Mouse (Mus musculus) urinary bladder, adult 2 months (tissue): ENCODE results near the gene Bicc1. TPM values are rescaled to one million over a fixed set of nuclear protein-coding genes. Genes with fewer than 3 reads are reported as not detected.
"Not testable (repeated sequence)": the region's sequence is repeated elsewhere in the genome, so short reads cannot be mapped to it uniquely, and the experiment has no call there.

Source experiments
- DNase-seq: peaks from one replicate; pipeline ENCODE4 v3.0.0; 2022; ENCODE audit warnings: low spot score
- polyA plus RNA-seq: library from polyadenylated mRNA; depleted of rRNA; stranded (reverse); fragments of >200 nt; gene quantifications from 2 replicates; pipeline ENCODE4 v1.2.3, GENCODE M21; 2012

The Bicc1 gene
- polyA plus RNA-seq, 1 experiment = 28.5 TPM

- DNase-seq = no peak
Measured at GRCm38 (mm10) chr10:70998136-70998535, 161.4 kb downstream of the Bicc1 start.

- no peak for DNase-seq
Measured at GRCm38 (mm10) chr10:70996051-70996450, 163.4 kb downstream of the Bicc1 start.

- DNase-seq = no peak
Measured at GRCm38 (mm10) chr10:70994135-70994497, 165.4 kb downstream of the Bicc1 start.

- no peak for DNase-seq
Measured at GRCm38 (mm10) chr10:70993497-70994134, 165.9 kb downstream of the Bicc1 start.

GRCm38 (mm10) chr10:70987396-70987795 lies 172.1 kb downstream of the Bicc1 start:
- no peak for DNase-seq

GRCm38 (mm10) chr10:70983036-70983670 lies 176.3 kb downstream of the Bicc1 start:
- no peak for DNase-seq

- DNase-seq = no peak
Measured at GRCm38 (mm10) chr10:70982156-70982555, 177.3 kb downstream of the Bicc1 start.

- DNase-seq = no peak
Measured at GRCm38 (mm10) chr10:70979657-70980056, 179.8 kb downstream of the Bicc1 start.

GRCm38 (mm10) chr10:70977141-70977540 lies 182.4 kb downstream of the Bicc1 start:
- DNase-seq = no peak

- no peak for DNase-seq
Measured at GRCm38 (mm10) chr10:70976633-70977032, 182.9 kb downstream of the Bicc1 start.

GRCm38 (mm10) chr10:70971156-70971555 lies 188.3 kb downstream of the Bicc1 start:
- no peak for DNase-seq

- no peak for DNase-seq
Measured at GRCm38 (mm10) chr10:70968848-70969683, 190.4 kb downstream of the Bicc1 start.

GRCm38 (mm10) chr10:70966642-70967345 lies 192.7 kb downstream of the Bicc1 start:
- DNase-seq = no peak

- no peak for DNase-seq
Measured at GRCm38 (mm10) chr10:70964706-70965105, 194.8 kb downstream of the Bicc1 start.

- no peak for DNase-seq
Measured at GRCm38 (mm10) chr10:70963599-70964193, 195.8 kb downstream of the Bicc1 start.

GRCm38 (mm10) chr10:70961641-70962040 lies 197.9 kb downstream of the Bicc1 start:
- no peak for DNase-seq

- DNase-seq = not testable (repeated sequence)
Measured at GRCm38 (mm10) chr10:70960396-70960795, 199.1 kb downstream of the Bicc1 start.

GRCm38 (mm10) chr10:70952770-70953147 lies 206.7 kb downstream of the Bicc1 start:
- no peak for DNase-seq

GRCm38 (mm10) chr10:70952056-70952769 lies 207.3 kb downstream of the Bicc1 start:
- DNase-seq = no peak

- DNase-seq = no peak
Measured at GRCm38 (mm10) chr10:70950105-70950424, 209.4 kb downstream of the Bicc1 start.
